27 mouse cellular contexts compared by ENCODE assay signal in the genomic region with DNA sequence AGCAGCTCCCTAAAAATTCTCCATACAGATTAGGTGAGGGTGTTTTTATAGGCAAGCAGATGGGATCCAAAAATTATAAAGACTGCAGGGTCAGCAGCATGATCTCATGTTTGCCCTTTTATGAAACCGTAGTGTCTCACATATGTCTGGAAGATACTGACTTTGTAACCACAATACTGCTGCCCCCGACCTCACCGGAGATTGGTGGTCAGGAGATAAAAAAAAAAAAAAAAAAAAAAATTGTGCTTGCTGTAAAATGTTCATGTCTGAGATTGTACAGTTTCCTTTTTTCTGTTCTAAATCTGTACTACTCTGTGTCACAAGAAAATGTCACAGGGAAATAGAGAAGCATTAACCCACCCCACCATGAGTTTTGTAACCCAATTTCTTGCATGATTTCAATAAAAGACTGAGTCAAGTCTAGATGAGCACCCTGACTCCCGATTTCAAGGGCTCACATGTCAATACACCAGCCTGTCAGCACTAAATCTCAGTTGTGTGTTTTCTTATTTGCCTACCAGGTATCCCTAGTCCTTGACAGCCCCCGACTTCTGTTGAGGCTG.
DNase-seq lines count a peak whose midpoint lies in the region; ATAC-seq lines count a peak whose summit lies in the region.
"Had no signal": no experiment of that assay in that cellular context is flagged by ENCODE, and none has a peak within 500 bp of the region (broad histone marks: within the 10 kb centered on the region; RNA-seq: fewer than 3 reads in every experiment).

No protein-coding gene starts in this region.

- H3K27ac ChIP-seq in forebrain, embryonic 13.5 days = no peak overlapping the region
- H3K27ac ChIP-seq: embryonic facial prominence, embryonic 12.5 days; embryonic facial prominence, embryonic 15.5 days; forebrain, embryonic 15.5 days; heart, embryonic 13.5 days; hindbrain, embryonic 14.5 days; hindbrain, postnatal 0 days had no signal

- peak; percentile 89 for DNase-seq in 416B (ENCODE audit: low read depth)
- DNase-seq in A20 (ENCODE audit: low read depth, low spot score) = peak; percentile 27
- DNase-seq in neural tube, embryonic 10.5 days (ENCODE audit: extremely low spot score, low spot score) = no peak
- DNase-seq in left cerebral cortex, postnatal 4 days = no peak
- no peak for DNase-seq in layer of hippocampus, adult 11-12 months (ENCODE audit: low spot score)
- DNase-seq: adrenal gland, postnatal 14 days; cerebellum, adult 11-12 months; cerebellum, adult 8-10 months; cerebellum, postnatal 14 days; gastrocnemius, postnatal 10 days; gastrocnemius, postnatal 36 days; heart, adult 18-20 months; heart, postnatal 14 days; heart, postnatal 4 days had no signal

- no peaks in the 10 kb centered on the region for H3K4me1 ChIP-seq in forebrain, embryonic 13.5 days
- H3K4me1 ChIP-seq: embryonic facial prominence, embryonic 12.5 days; embryonic facial prominence, embryonic 15.5 days; forebrain, embryonic 15.5 days; heart, embryonic 13.5 days had no signal

- H3K27me3 ChIP-seq in forebrain, embryonic 13.5 days = no peaks in the 10 kb centered on the region
- H3K27me3 ChIP-seq: embryonic facial prominence, embryonic 12.5 days; embryonic facial prominence, embryonic 15.5 days; forebrain, embryonic 15.5 days; heart, embryonic 13.5 days had no signal

- WGBS in forebrain, embryonic 13.5 days = 89% methylated on average over 5 of the region's 5 CpGs

- H3K4me2 ChIP-seq in forebrain, embryonic 13.5 days = no peak overlapping the region
- H3K4me2 ChIP-seq: embryonic facial prominence, embryonic 12.5 days; embryonic facial prominence, embryonic 15.5 days; forebrain, embryonic 15.5 days; heart, embryonic 13.5 days; hindbrain, embryonic 14.5 days had no signal

- H3K9ac ChIP-seq in forebrain, embryonic 13.5 days = no peak overlapping the region
- H3K9ac ChIP-seq: embryonic facial prominence, embryonic 12.5 days; embryonic facial prominence, embryonic 15.5 days; forebrain, embryonic 15.5 days; heart, embryonic 13.5 days; hindbrain, embryonic 14.5 days had no signal

- no peaks in the 10 kb centered on the region for H3K36me3 ChIP-seq in forebrain, embryonic 13.5 days (ENCODE audit: poor library complexity, severe bottlenecking)
- H3K36me3 ChIP-seq: embryonic facial prominence, embryonic 12.5 days; embryonic facial prominence, embryonic 15.5 days; forebrain, embryonic 15.5 days; heart, embryonic 13.5 days had no signal

- intact Hi-C loops in left cerebral cortex, postnatal 4 days (cut with DNase I) = no loop called here

- ATAC-seq in common myeloid progenitor, adult 5-6 weeks (replicated peaks; ENCODE audit: low read depth, poor library complexity, severe bottlenecking) = peak; percentile 80
- peak; percentile 89 for ATAC-seq in megakaryocyte, adult 5-6 weeks (ENCODE audit: poor library complexity, severe bottlenecking)
- ATAC-seq in forebrain, embryonic 13.5 days = no peak
- ATAC-seq: CD4-positive, CD25-positive, alpha-beta regulatory T cell, adult 4 months; forebrain, embryonic 15.5 days; hindbrain, postnatal 0 days; inflammation-experienced regulatory T-cells, adult 6 months; intestine, embryonic 16.5 days; Patski had no signal

- H3K9me3 ChIP-seq in forebrain, embryonic 13.5 days (replicated peaks) = no peaks in the 10 kb centered on the region; the same call in 1 of the 2 replicates
- H3K9me3 ChIP-seq: embryonic facial prominence, embryonic 12.5 days; embryonic facial prominence, embryonic 15.5 days; forebrain, embryonic 15.5 days; heart, embryonic 13.5 days had no signal

- no peak overlapping the region for H3K4me3 ChIP-seq in forebrain, embryonic 13.5 days
- H3K4me3 ChIP-seq: embryonic facial prominence, embryonic 12.5 days; embryonic facial prominence, embryonic 15.5 days; forebrain, embryonic 15.5 days; heart, embryonic 13.5 days had no signal

Comparison
In these comparisons a context has a peak if more than half of its experiments do, and no peak if none do; other contexts are left out.
1. DNase-seq: peak in 416B (single experiment) and A20 (single experiment); none in neural tube, embryonic 10.5 days (single experiment), left cerebral cortex, postnatal 4 days (single experiment) and layer of hippocampus, adult 11-12 months (single experiment).